In genomic region chr1:4722333-4722931, GRCm38 (mm10) we compare ENCODE assay signal across 22 mouse cellular contexts.
A peak's percentile ranks its signal among the peaks of the same experiment; 100 is the strongest.
DNase-seq lines count a peak whose midpoint lies in the region; ATAC-seq and TF ChIP-seq lines count a peak whose summit lies in the region.
"Had no signal": no experiment of that assay in that cellular context is flagged by ENCODE, and none has a peak within 500 bp of the region (broad histone marks: within the 10 kb centered on the region; RNA-seq: fewer than 3 reads in every experiment).

No protein-coding gene starts in this region.

- DNase-seq in layer of hippocampus, adult 2 months (ENCODE audit: low spot score in 2 of 2): no peak
- no peak for DNase-seq in layer of hippocampus, postnatal 14 days (ENCODE audit: low spot score in 2 of 2)
- DNase-seq in lung, postnatal 0 days (ENCODE audit: low spot score): peak; percentile 46
- DNase-seq in lung, postnatal 36 days: no peak
- peak; percentile 75 for DNase-seq in brain, adult 2 months (ENCODE audit: low read depth, low spot score)
- DNase-seq in heart, adult 2 months: no peak
- DNase-seq: adrenal gland, adult 2 months; cerebellum, postnatal 10 days; gastrocnemius, postnatal 25 days; kidney, adult 11 months; kidney, postnatal 14 days; liver, postnatal 0 days; midbrain, embryonic 14.5 days; right cerebral cortex, postnatal 4 days had no signal

- H3K9ac ChIP-seq in lung, postnatal 0 days (replicated peaks; ENCODE audit: low read depth): no peak overlapping the region
- no peak overlapping the region for H3K9ac ChIP-seq in heart, adult 2 months (ENCODE audit: low read depth, low read length)
- H3K9ac ChIP-seq: embryonic facial prominence, embryonic 13.5 days; limb, embryonic 15.5 days; liver, postnatal 0 days had no signal

- no peak overlapping the region for H3K4me3 ChIP-seq in layer of hippocampus, adult 2 months
- H3K4me3 ChIP-seq in lung, postnatal 0 days (ENCODE audit: low read depth, low read length): no peak overlapping the region
- H3K4me3 ChIP-seq in testis, adult 2 months (ENCODE audit: control insufficient read depth, low read depth, low read length): peak overlapping the region; percentile 74
- no peak overlapping the region for H3K4me3 ChIP-seq in heart, adult 2 months
- H3K4me3 ChIP-seq: embryonic facial prominence, embryonic 13.5 days; limb, embryonic 15.5 days; megakaryocyte, embryonic 14.5 days; myocyte had no signal

- TF ChIP-seq EP300 in lung, postnatal 0 days (IDR thresholded peaks at IDR 0.05): no peak
- TF ChIP-seq EP300 in heart, adult 2 months (IDR thresholded peaks at IDR 0.05; ENCODE audit: insufficient read depth, low read depth, low read length): no peak

- ATAC-seq in lung, postnatal 0 days: peak; percentile 57
- no peak for ATAC-seq in CD4-positive, CD25-positive, alpha-beta regulatory T cell, adult 4 months
- ATAC-seq: forebrain, embryonic 14.5 days; liver, postnatal 0 days had no signal

- TF ChIP-seq POLR2A in testis, adult 2 months (IDR thresholded peaks at IDR 0.05; ENCODE audit: control insufficient read depth, low read depth, low read length): no peak
- no peak for TF ChIP-seq POLR2A in heart, adult 2 months (IDR thresholded peaks at IDR 0.05; ENCODE audit: insufficient read depth, low read depth, low read length)

- H3K4me1 ChIP-seq in lung, postnatal 0 days (ENCODE audit: insufficient read depth, low read depth, low read length): no peaks in the 10 kb centered on the region
- H3K4me1 ChIP-seq in testis, adult 2 months (ENCODE audit: control insufficient read depth, insufficient read depth, low read length): no peaks in the 10 kb centered on the region
- H3K4me1 ChIP-seq in heart, adult 2 months (ENCODE audit: control insufficient read depth, insufficient read depth, low read length): no peaks in the 10 kb centered on the region
- H3K4me1 ChIP-seq: embryonic facial prominence, embryonic 13.5 days; limb, embryonic 15.5 days; megakaryocyte, embryonic 14.5 days had no signal

- 0 out of 2 replicates have a peak overlapping the region, but pooled peaks have one; percentile 36 for H3K27ac ChIP-seq in layer of hippocampus, adult 2 months
- no peak overlapping the region for H3K27ac ChIP-seq in lung, postnatal 0 days (ENCODE audit: low read length)
- peak overlapping the region; percentile 74 for H3K27ac ChIP-seq in testis, adult 2 months (ENCODE audit: control insufficient read depth, insufficient read depth, low read depth, low read length)
- no peak overlapping the region for H3K27ac ChIP-seq in heart, adult 2 months
- H3K27ac ChIP-seq: embryonic facial prominence, embryonic 13.5 days; limb, embryonic 15.5 days had no signal

- no peaks in the 10 kb centered on the region for H3K79me2 ChIP-seq in heart, adult 2 months (replicated peaks; ENCODE audit: control insufficient read depth, insufficient read depth, low read length)

- no peak overlapping the region for H3K4me2 ChIP-seq in lung, postnatal 0 days (replicated peaks; ENCODE audit: low read depth, low read length)
- H3K4me2 ChIP-seq: embryonic facial prominence, embryonic 13.5 days; limb, embryonic 15.5 days had no signal

- H3K9me3 ChIP-seq in lung, postnatal 0 days (ENCODE audit: low read length): no peaks in the 10 kb centered on the region
- H3K9me3 ChIP-seq: embryonic facial prominence, embryonic 13.5 days; G1E; limb, embryonic 15.5 days had no signal

- WGBS in lung, postnatal 0 days: 55% methylated on average over 10 of the region's 10 CpGs
- WGBS in heart, adult 2 months: 71% methylated on average over 10 of the region's 10 CpGs

- intact Hi-C loops in heart, adult 2 months (cut with DNase I): no loop called here

- no peaks in the 10 kb centered on the region for H3K27me3 ChIP-seq in lung, postnatal 0 days (replicated peaks; ENCODE audit: insufficient read depth, low read length)
- H3K27me3 ChIP-seq in testis, adult 2 months (ENCODE audit: control insufficient read depth, insufficient read depth, low read length): no peaks in the 10 kb centered on the region
- H3K27me3 ChIP-seq in heart, adult 2 months (ENCODE audit: control insufficient read depth, insufficient read depth, low read length): no peaks in the 10 kb centered on the region
- H3K27me3 ChIP-seq: embryonic facial prominence, embryonic 13.5 days; limb, embryonic 15.5 days had no signal

- H3K36me3 ChIP-seq in lung, postnatal 0 days (ENCODE audit: insufficient read depth, low read length): no peaks in the 10 kb centered on the region
- no peaks in the 10 kb centered on the region for H3K36me3 ChIP-seq in testis, adult 2 months (ENCODE audit: control insufficient read depth, insufficient read depth, low read length)
- H3K36me3 ChIP-seq in heart, adult 2 months (ENCODE audit: control insufficient read depth, insufficient read depth, low read length): no peaks in the 10 kb centered on the region
- H3K36me3 ChIP-seq: embryonic facial prominence, embryonic 13.5 days; G1E; limb, embryonic 15.5 days had no signal

- TF ChIP-seq CTCF in layer of hippocampus, adult 2 months (conservative IDR thresholded peaks at IDR 0.05): no peak
- TF ChIP-seq CTCF in lung, postnatal 0 days (IDR thresholded peaks at IDR 0.05): no peak
- TF ChIP-seq CTCF in testis, adult 2 months (IDR thresholded peaks at IDR 0.05; ENCODE audit: control insufficient read depth, insufficient read depth, insufficient replicate concordance, low read depth, low read length): no peak
- no peak for TF ChIP-seq CTCF in heart, adult 2 months (IDR thresholded peaks at IDR 0.05)

Comparison
In these comparisons a context has a peak if more than half of its experiments do, and no peak if none do; other contexts are left out.
1. DNase-seq: peak in lung, postnatal 0 days (single experiment) and brain, adult 2 months (single experiment); none in layer of hippocampus, adult 2 months (0 of 2), layer of hippocampus, postnatal 14 days (0 of 2), lung, postnatal 36 days (single experiment) and heart, adult 2 months (0 of 2).
2. H3K27ac ChIP-seq: peak in layer of hippocampus, adult 2 months (single experiment) and testis, adult 2 months (single experiment); none in lung, postnatal 0 days (single experiment) and heart, adult 2 months (single experiment).